Mouse (Mus musculus): ENCODE results near the gene Prss44. TPM values are rescaled to one million over a fixed set of nuclear protein-coding genes. Genes with fewer than 3 reads are reported as not detected.

Gene Prss44
- polyA plus RNA-seq, 1 experiment from 2014 or later, result not detected

- 80% methylated on average over 5 of the region's 5 CpGs for WGBS
Measured at GRCm38 (mm10) chr9:110858967-110859596, 45.3 kb downstream of the Prss44 start.

GRCm38 (mm10) chr9:110871030-110871429 lies 57.2 kb downstream of the Prss44 start:
- H3K36me3 ChIP-seq (ENCODE audit: control insufficient read depth, insufficient read depth, low read length), result no peaks in the 10 kb centered on the region
- H3K27me3 ChIP-seq (ENCODE audit: control insufficient read depth, insufficient read depth, low read length), result peaks cover 11% of the 10 kb centered on the region
- H3K27ac ChIP-seq (ENCODE audit: low read depth, low read length), result no peak overlapping the region
- WGBS, result 14% methylated on average over 7 of the region's 7 CpGs
- H3K4me3 ChIP-seq (ENCODE audit: low read depth, low read length), result no peak overlapping the region
- H3K9ac ChIP-seq (ENCODE audit: low read depth, low read length), result no peak overlapping the region
- ATAC-seq (ENCODE audit: low FRiP score), result no peak
- peaks cover 22% of the 10 kb centered on the region for H3K4me1 ChIP-seq (replicated peaks; ENCODE audit: control insufficient read depth, insufficient read depth, low read length)
- no peaks in the 10 kb centered on the region for H3K9me3 ChIP-seq (ENCODE audit: control insufficient read depth, low read length)
- peak; percentile 76 for DNase-seq (ENCODE audit: low spot score)
- H3K4me2 ChIP-seq (replicated peaks; ENCODE audit: low read depth, low read length), result no peak overlapping the region

More at GRCm38 (mm10) chr9:110858967-110859596, 45.3 kb downstream of the Prss44 start:
- H3K4me3 ChIP-seq (ENCODE audit: low read depth, low read length), result no peak overlapping the region
- no peak overlapping the region for H3K4me2 ChIP-seq (replicated peaks; ENCODE audit: low read depth, low read length)
- no peaks in the 10 kb centered on the region for H3K36me3 ChIP-seq (ENCODE audit: control insufficient read depth, insufficient read depth, low read length)
- H3K27ac ChIP-seq (ENCODE audit: low read depth, low read length), result no peak overlapping the region
- H3K27me3 ChIP-seq (ENCODE audit: control insufficient read depth, insufficient read depth, low read length), result peaks cover 6% of the 10 kb centered on the region; the same call in 1 of the 2 replicates
- no peak overlapping the region for H3K9ac ChIP-seq (ENCODE audit: low read depth, low read length)
- ATAC-seq (ENCODE audit: low FRiP score) (no peak), DNase-seq (ENCODE audit: low spot score) (no peak)
- no peaks in the 10 kb centered on the region for H3K9me3 ChIP-seq (ENCODE audit: control insufficient read depth, low read length)
- H3K4me1 ChIP-seq (replicated peaks; ENCODE audit: control insufficient read depth, insufficient read depth, low read length), result 0 out of 2 replicates have a peak, but pooled peaks cover 3% of the 10 kb centered on the region

Other genes starting within 250 kb of the Prss44 start
- 21.9 and 22.0 TPM in 2 replicates for gene Nradd, start 189.5 kb upstream of the Prss44 start, polyA plus RNA-seq (2014; fragmentation: Nextera tagmentation; extraction: Ambion mirVana)
- gene Nbeal2, start 159.8 kb upstream of the Prss44 start, polyA plus RNA-seq (2014; fragmentation: Nextera tagmentation; extraction: Ambion mirVana), result 1.9 and 2.4 TPM in 2 replicates
- 141 and 145 TPM in 2 replicates for gene Ccdc12, start 157.5 kb upstream of the Prss44 start, polyA plus RNA-seq (2014; fragmentation: Nextera tagmentation; extraction: Ambion mirVana)
- 0.42 and 0.73 TPM in 2 replicates for gene Myl3, start 72.1 kb upstream of the Prss44 start, polyA plus RNA-seq (2014; fragmentation: Nextera tagmentation; extraction: Ambion mirVana)
- 21.9 and 23.9 TPM in 2 replicates for gene Pth1r, start 66.8 kb upstream of the Prss44 start, polyA plus RNA-seq (2014; fragmentation: Nextera tagmentation; extraction: Ambion mirVana)
- gene Prss42, start 15.8 kb upstream of the Prss44 start, polyA plus RNA-seq (2014; fragmentation: Nextera tagmentation; extraction: Ambion mirVana), result not detected in 2 replicates
- gene Prss43, start 12.7 kb downstream of the Prss44 start, polyA plus RNA-seq (2014; fragmentation: Nextera tagmentation; extraction: Ambion mirVana), result not detected in 2 replicates
- gene Prss45, start 20.6 kb downstream of the Prss44 start, polyA plus RNA-seq (2014; fragmentation: Nextera tagmentation; extraction: Ambion mirVana), result 0.13 TPM in 1 of 2 replicates, not detected in the other
- gene Prss46, start 30.5 kb downstream of the Prss44 start, polyA plus RNA-seq (2014; fragmentation: Nextera tagmentation; extraction: Ambion mirVana), result not detected in 2 replicates
- 0.14 and 0.31 TPM in 2 replicates for gene Prss50, start 44.0 kb downstream of the Prss44 start, polyA plus RNA-seq (2014; fragmentation: Nextera tagmentation; extraction: Ambion mirVana)
- 1.0 and 1.1 TPM in 2 replicates for gene Als2cl, start 65.9 kb downstream of the Prss44 start, polyA plus RNA-seq (2014; fragmentation: Nextera tagmentation; extraction: Ambion mirVana)
- gene Tmie, start 66.1 kb downstream of the Prss44 start, polyA plus RNA-seq (2014; fragmentation: Nextera tagmentation; extraction: Ambion mirVana), result 0.18 and 0.34 TPM in 2 replicates
- not detected in 2 replicates for gene Fam240a, start 102.9 kb downstream of the Prss44 start, polyA plus RNA-seq (2014; fragmentation: Nextera tagmentation; extraction: Ambion mirVana)
- not detected in 2 replicates for gene Tdgf1, start 132.2 kb downstream of the Prss44 start, polyA plus RNA-seq (2014; fragmentation: Nextera tagmentation; extraction: Ambion mirVana)
- 0.06 and 0.21 TPM in 2 replicates for gene Lrrc2, start 137.6 kb downstream of the Prss44 start, polyA plus RNA-seq (2014; fragmentation: Nextera tagmentation; extraction: Ambion mirVana)
- 0.21 TPM in 1 of 2 replicates, not detected in the other for gene Rtp3, start 176.6 kb downstream of the Prss44 start, polyA plus RNA-seq (2014; fragmentation: Nextera tagmentation; extraction: Ambion mirVana)
- 0.95 TPM in 1 of 2 replicates, not detected in the other for gene Ltf, start 205.3 kb downstream of the Prss44 start, polyA plus RNA-seq (2014; fragmentation: Nextera tagmentation; extraction: Ambion mirVana)
- 0.68 and 1.7 TPM in 2 replicates for gene Ccrl2, start 243.5 kb downstream of the Prss44 start, polyA plus RNA-seq (2014; fragmentation: Nextera tagmentation; extraction: Ambion mirVana)

Data from hindbrain, embryonic 11.5 days (tissue).